Mouse (Mus musculus): Measurements from ENCODE around the gene Tent2. TPM values are rescaled to one million over a fixed set of nuclear protein-coding genes. Genes with fewer than 3 reads are reported as not detected.

Gene Tent2
- 18.3 TPM for polyA plus RNA-seq (2014; fragmentation: Illumina TruSeq; extraction: RNeasy Lipid Tissue Mini Kit (QIAGEN cat#74804); ENCODE audit: insufficient read depth, low read depth, low replicate concordance)

GRCm38 (mm10) chr13:93191831-93192645 lies at the start of gene Tent2:
Gene Tent2, minus strand, starts transcription at chr13:93192385.

GRCm38 (mm10) chr13:93144336-93145167 lies 47.6 kb downstream of the Tent2 start, which contains the start of gene Cmya5:
Gene Cmya5, minus strand, starts transcription at chr13:93144724.

Other genes starting within 250 kb of the Tent2 start
- gene Cmya5, start 47.7 kb downstream of the Tent2 start, polyA plus RNA-seq (2014; fragmentation: Illumina TruSeq; extraction: RNeasy Lipid Tissue Mini Kit (QIAGEN cat#74804); ENCODE audit: insufficient read depth, low read depth, low replicate concordance): 0.97 TPM
- 2.7 TPM for gene Homer1, start 107.2 kb upstream of the Tent2 start, polyA plus RNA-seq (2014; fragmentation: Illumina TruSeq; extraction: RNeasy Lipid Tissue Mini Kit (QIAGEN cat#74804); ENCODE audit: insufficient read depth, low read depth, low replicate concordance)

Data from lung, adult 10 weeks (tissue).